Mouse (Mus musculus) v-Abl transformed pro-B cells (cell line): ENCODE measurements around the gene Ctc1.

ENCODE experiments used
- in situ Hi-C, 2 experiments: fragments of 400-800 bp; cut with MboI; formaldehyde crosslinking; loops; one replicate each; pipeline ENCODE4 v1.15.1; 2025; ENCODE audit not compliant: unreplicated experiment in 2 of 2

The Ctc1 gene

DNA sequence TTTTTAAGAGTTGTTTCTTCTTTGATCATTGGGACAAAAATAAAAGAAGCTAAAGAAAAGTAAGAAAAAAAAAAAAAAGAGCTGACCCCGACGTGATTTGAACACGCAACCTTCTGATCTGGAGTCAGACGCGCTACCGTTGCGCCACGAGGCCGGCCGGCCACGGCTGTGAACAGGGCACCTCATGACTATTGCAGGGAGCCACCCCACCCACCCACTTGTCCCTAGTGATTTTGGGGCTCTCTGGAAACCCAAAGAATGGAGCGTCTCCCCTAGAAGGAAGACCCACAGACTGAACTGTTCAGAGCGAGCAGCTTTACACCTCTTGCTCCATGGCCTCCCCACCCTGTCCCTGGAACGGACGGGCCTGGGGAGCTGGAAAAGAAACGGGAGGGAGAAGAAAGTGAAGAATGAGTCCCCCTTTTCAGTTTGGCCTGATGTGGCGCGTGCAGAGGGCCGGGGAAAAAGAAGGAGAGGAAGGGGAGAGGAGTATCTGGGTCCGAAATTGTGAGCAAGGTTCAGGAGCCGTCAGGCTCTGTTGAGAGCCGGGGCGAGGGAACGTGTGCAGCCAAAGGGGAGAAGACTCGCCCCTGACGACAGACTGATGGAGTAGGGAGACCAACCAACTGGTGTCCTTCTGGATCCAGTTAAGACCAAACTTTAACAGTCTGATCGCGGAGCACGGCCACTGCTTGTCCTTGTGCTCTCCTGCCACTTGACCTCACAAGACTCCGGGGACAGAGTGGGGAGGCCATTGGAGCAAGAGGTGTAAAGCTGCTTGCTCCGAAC lies 47.9 kb downstream of the Ctc1 start:
- in situ Hi-C loops: loop anchor here (5.0 to 25.0 kb wide), 3 partner anchors 59 to 924 kb away; partner anchors contain the start of genes 9130213A22Rik (in 1 of the 2), Ctdnep1 (in 1 of the 2), Elp5 (in 1 of the 2) and Gabarap (in 1 of the 2)

DNA sequence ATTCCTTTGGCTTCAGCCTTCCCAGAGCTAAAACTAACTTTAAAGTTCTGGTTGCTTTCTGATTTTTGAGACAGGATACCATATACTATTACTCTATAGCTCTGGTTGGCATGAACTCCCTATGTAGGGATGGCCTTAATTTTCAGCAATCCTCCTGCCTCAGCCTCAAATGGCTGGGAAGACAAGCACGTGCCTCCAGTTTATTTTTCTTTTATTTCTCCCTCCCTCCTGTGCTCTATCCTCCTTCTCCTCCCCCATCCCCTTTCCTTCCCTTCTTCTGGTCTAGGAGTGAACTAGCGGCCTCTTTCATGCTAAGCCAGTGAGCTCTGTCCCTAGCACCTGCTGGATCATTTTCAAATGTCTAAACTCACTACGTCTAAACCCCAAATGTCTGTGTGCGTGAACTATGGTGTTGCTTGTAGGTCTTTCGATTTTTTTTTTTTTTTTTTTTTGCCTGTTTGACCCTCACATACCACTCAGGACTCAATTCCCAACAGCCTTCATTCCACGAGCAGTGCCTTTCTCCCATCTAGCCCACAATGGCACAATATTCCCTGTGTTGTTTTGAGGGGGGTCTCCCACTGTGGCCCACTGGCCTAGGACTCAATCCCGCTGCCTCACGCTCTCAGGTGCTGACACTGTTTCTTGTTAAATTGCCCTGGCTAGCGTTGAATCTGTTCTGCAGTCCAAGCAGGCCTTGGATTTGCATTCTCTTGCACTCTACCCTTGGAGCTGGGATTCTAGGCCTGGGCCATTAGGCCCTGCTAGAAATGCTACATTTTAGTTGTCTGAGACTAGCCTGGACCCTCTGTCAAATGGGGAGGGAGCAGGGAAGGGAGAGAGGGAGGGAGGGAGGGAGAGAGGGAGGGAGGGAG lies 48.8 kb downstream of the Ctc1 start:
- in situ Hi-C loops: loop anchor here (5.0 to 25.0 kb wide), 3 partner anchors 58 to 923 kb away; partner anchors contain the start of genes 9130213A22Rik (in 2 of the 2), Hes7 (in 2 of the 2), Ctdnep1 (in 1 of the 2) and Elp5 (in 1 of the 2)

DNA sequence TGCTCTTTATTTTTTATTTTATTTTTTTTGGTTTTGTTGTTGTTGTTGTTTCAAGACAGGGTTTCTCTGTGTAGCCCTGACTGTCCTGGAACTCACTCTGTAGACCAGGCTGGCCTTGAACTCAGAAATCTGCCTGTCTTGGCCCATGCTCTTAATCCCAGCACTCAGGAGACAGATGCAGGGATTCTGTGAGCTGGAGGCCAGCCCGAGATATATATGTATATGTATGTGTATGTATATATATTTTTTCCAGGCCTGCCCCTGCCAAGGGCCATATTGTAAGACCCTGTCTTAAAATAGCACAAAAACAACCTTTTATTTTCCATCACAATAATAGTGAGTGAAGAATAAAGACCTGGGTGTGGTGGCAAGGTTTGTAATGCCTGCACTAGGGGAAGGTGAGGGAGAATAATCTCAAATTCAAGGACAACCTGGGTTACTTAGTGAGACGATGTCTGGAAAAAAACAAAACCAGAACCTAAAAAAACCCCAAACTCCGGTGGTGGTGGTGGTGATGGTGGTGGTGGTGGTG lies 49.7 kb downstream of the Ctc1 start:
- in situ Hi-C loops: loop anchor here in 1 of 2 experiments (5.0 to 25.0 kb wide), 3 partner anchors 57 to 922 kb away; partner anchors contain the start of genes 9130213A22Rik, Ctdnep1, Elp5 and Gabarap

- in situ Hi-C loops: loop anchor here in 1 of 2 experiments (5.0 to 25.0 kb wide), 3 partner anchors 56 to 921 kb away; partner anchors contain the start of genes 9130213A22Rik, Ctdnep1, Elp5 and Gabarap
Observed at GRCm38 (mm10) chr11:69066163-69066861, 50.6 kb downstream of the Ctc1 start.

DNA sequence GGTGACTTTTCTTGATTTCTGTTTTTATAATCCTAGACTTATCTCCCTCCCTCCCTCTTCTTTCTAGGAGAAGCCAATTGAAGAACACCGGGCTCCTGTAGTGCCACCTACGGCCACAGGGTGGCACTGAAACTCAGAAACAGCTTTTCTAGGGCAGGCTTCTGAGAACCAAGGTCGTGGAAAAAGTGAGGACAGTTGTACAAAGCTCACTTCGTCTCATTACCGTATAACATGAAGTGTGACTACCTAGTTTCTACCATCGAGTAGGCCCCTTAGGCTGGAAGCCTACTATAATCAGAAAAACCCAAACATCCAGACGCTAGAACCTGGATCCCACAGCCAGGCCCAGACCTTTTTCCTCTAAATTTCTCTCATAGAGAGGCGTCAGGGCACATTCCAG lies 51.2 kb downstream of the Ctc1 start:
- in situ Hi-C loops: loop anchor here in 1 of 2 experiments (5.0 to 25.0 kb wide), 3 partner anchors 55 to 920 kb away; partner anchors contain the start of genes 9130213A22Rik, Ctdnep1, Elp5 and Gabarap

DNA sequence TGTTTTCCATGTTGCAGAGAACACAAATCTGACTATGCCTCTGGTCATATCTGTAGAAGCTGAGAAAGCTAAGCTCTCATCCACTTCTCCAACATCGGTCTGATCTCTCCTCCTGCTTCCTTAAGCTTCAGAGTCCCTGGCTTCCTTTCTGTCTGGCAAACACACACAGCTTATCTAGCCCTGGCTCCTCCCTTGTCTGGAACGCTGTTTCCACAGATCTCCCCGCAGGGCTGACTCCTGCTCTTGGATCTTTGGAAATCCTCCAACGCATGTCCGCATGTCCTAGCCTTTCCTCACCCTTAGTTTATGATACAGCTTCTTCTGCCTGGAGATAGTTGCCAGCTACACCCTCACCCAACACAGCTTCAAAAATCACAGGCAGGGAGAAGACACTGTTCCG lies 51.9 kb downstream of the Ctc1 start:
- in situ Hi-C loops: loop anchor here in 1 of 2 experiments (5.0 to 25.0 kb wide), 3 partner anchors 55 to 920 kb away; partner anchors contain the start of genes 9130213A22Rik, Ctdnep1, Elp5 and Gabarap

DNA sequence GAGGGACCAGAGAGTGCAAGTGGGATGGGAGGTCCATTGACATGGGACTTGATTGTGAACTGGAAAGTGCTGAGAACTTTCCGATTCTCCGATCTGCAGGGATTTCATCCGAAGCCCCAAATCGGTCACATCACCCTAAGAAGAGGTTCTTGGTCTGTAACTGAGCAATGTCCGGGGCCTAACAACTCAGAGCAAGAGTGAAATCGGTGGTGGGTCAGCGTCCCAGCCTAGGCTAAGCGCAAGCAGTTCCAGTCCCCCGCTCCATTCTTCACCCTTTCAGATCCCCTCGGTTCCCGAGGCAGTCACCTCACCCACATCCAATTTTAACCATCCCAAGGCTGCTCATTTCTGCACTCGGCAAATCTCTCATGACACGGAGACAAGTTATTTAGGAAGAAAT lies 54.4 kb downstream of the Ctc1 start:
- in situ Hi-C loops: loop anchor here in 1 of 2 experiments (25.0 kb wide), 1 partner anchor 917 kb away; the partner anchor contains the start of genes Ctdnep1, Elp5, Gabarap and Phf23

GRCm38 (mm10) chr11:69070590-69071222 lies 55.0 kb downstream of the Ctc1 start, which contains the start of gene Tmem107:
Gene Tmem107, plus strand, starts transcription at chr11:69070806.
- in situ Hi-C loops: loop anchor here in 1 of 2 experiments (25.0 kb wide), 1 partner anchor 917 kb away; the partner anchor contains the start of genes Ctdnep1, Elp5, Gabarap and Phf23

- in situ Hi-C loops: loop anchor here in 1 of 2 experiments (25.0 kb wide), 1 partner anchor 916 kb away; the partner anchor contains the start of genes Ctdnep1, Elp5, Gabarap and Phf23
Observed at GRCm38 (mm10) chr11:69071262-69071661, 55.6 kb downstream of the Ctc1 start.

GRCm38 (mm10) chr11:69072234-69072633 lies 56.5 kb downstream of the Ctc1 start:
- in situ Hi-C loops: loop anchor here in 1 of 2 experiments (25.0 kb wide), 1 partner anchor 915 kb away; the partner anchor contains the start of genes Ctdnep1, Elp5, Gabarap and Phf23

GRCm38 (mm10) chr11:69072666-69073064 lies 57.0 kb downstream of the Ctc1 start:
- in situ Hi-C loops: loop anchor here in 1 of 2 experiments (25.0 kb wide), 1 partner anchor 915 kb away; the partner anchor contains the start of genes Ctdnep1, Elp5, Gabarap and Phf23

- in situ Hi-C loops: loop anchor here in 1 of 2 experiments (25.0 kb wide), 1 partner anchor 914 kb away; the partner anchor contains the start of genes Ctdnep1, Elp5, Gabarap and Phf23
Observed at GRCm38 (mm10) chr11:69073065-69073888, 57.6 kb downstream of the Ctc1 start.

- in situ Hi-C loops: loop anchor here in 1 of 2 experiments (25.0 kb wide), 1 partner anchor 913 kb away; the partner anchor contains the start of genes Ctdnep1, Elp5, Gabarap and Phf23
Observed at GRCm38 (mm10) chr11:69073951-69074775, 58.5 kb downstream of the Ctc1 start.

DNA sequence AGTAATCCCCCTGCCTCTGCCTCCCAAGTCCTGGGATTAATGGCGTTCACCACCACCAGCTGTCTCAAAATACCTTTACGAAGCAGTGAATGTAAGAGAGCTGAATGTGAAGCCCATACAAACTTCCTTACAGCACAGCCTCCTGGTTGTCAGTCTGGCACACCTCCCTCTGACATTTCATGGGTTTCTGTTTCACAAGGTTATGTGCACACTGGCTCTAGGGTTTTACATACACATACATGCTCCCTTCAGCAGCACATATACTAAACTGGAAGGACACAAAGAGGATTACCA lies 59.0 kb downstream of the Ctc1 start:
- in situ Hi-C loops: loop anchor here in 1 of 2 experiments (25.0 kb wide), 1 partner anchor 913 kb away; the partner anchor contains the start of genes Ctdnep1, Elp5, Gabarap and Phf23

- in situ Hi-C loops: no loop called here
Observed at GRCm38 (mm10) chr11:69075764-69076479, 60.2 kb downstream of the Ctc1 start.

DNA sequence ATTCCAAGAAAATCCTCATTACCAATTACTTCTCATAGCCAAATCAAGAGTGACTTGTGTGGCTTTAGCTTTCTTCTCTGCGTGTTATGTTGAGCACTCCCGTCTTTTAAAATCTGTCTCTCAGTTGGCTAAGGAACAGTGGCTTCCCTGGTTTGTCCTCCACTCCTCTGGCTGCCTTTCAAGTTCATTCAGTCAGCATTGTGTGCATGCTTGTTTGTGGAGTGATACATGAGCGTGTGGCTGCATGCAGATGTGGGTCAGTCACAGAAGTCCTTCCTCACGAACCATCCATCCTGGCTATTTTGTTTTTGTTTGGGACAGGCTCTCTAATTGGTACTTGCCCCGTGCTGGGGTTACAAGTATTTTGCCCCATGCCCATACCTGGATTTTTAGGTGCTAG lies 60.9 kb downstream of the Ctc1 start:
- in situ Hi-C loops: no loop called here
